Mouse (Mus musculus) adrenal gland, postnatal 4 days (tissue): ENCODE data around the gene Tnpo2. TPM values are rescaled to one million over a fixed set of nuclear protein-coding genes. Genes with fewer than 3 reads are reported as not detected.

Experiments used
- DNase-seq, 2 experiments: peaks; one replicate each; pipeline ENCODE4 v3.0.0; 2021 to 2022; ENCODE audit warnings: low spot score in 2 of 2, mixed read lengths in 2 of 2
- long read RNA-seq, 2 experiments: library from polyadenylated mRNA; stranded (forward); transcript quantifications; one replicate each; pipeline ENCODE4 v2.0.0; 2021
- total RNA-seq, 2 experiments: library from RNA; stranded (reverse); gene quantifications; 2 replicates each; pipeline ENCODE4 v1.2.3; 2021

The Tnpo2 gene
- 10 to 100 TPM; 70.8 to 86.8 TPM for total RNA-seq
- long read RNA-seq, experiment 1, partial matches to known transcripts, result 2 of 16 reads
- long read RNA-seq, experiment 1, other reads (novel, unspliced or antisense), result 14 of 16 reads
- long read RNA-seq, experiment 2, partial matches to known transcripts, result 13 of 53 reads
- long read RNA-seq, experiment 2, other reads (novel, unspliced or antisense), result 39 of 53 reads

DNA sequence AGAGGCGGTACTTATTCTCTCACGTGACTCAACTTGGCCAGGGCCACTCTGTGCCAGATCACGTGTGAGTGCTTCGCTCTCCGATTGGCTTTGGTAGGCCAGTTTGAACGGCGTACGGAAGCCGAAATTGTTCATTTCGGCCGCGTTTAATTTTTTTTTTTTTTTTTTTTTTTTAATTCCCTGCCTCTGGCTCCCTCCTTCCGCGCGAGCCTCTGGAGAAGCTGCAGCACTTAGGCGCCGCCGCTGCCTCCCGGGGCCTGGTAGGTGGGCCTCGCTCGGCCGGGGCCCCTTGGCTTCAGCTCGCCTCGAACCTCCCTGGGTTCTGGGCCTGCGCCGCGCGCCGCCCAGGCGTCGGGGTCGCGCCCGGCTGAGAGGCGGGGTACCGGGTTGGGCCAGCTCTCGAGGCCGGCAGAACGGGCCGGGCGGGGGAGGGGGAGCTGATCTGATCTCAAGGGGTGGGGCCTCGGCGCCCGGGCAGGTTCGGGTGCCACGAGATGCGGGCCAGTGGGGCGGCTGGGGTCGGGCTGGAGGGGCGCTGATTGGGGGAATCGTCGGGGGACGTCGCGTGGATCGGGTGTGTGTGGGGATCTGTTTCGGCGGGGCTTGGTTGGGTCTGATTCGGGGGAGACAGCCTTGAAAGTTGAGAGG lies at the start of gene Tnpo2:
Tnpo2 (plus strand) TSS at position 198 of the 648 bp plus-strand sequence.
- peak; percentile 84 to 86 for DNase-seq

DNA sequence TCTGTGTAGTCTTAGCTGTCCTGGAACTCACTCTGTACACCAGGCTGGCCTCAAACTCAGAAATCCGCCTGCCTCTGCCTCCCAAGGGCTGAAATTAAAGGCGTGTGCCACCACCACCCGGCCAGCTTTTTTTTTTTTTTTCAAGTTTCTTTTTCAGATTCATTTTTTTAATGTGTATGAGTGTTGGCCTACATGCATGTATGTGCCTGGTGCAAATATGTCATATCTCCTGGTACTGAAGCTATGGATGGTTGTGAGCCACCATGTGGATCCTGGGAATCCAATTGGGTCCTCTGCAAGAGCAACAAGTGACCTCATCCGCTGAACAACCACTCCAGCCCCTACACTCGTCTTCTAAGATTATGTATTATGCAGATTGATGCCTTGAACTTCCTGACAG lies 49.3 kb upstream of the Tnpo2 start:
- no peak for DNase-seq

DNA sequence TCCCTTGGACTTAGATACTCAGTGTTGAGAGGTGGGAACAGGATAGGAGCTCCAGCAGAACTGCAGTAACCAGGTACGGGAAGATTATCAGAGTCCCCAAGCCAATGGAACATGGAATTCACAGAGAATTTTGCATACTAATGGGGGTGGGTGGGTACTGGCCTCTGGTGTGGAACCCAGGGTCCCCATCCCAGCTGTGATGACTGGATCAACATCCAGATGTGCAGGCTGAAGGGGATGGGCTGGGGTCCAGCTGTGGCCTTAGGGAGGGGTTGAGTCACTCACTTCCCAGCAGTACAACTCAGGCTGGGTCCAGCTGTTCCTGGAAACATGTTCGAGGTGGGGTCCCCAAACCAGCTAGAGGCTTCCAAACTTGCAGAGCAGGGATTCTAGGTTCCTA lies 48.8 kb upstream of the Tnpo2 start:
- no peak for DNase-seq

- no peak for DNase-seq
Measured at GRCm38 (mm10) chr8:84989311-84989731, 47.4 kb upstream of the Tnpo2 start.

- DNase-seq, result peak; percentile 88 to 90
Measured at GRCm38 (mm10) chr8:84989810-84990209, 46.9 kb upstream of the Tnpo2 start.

DNA sequence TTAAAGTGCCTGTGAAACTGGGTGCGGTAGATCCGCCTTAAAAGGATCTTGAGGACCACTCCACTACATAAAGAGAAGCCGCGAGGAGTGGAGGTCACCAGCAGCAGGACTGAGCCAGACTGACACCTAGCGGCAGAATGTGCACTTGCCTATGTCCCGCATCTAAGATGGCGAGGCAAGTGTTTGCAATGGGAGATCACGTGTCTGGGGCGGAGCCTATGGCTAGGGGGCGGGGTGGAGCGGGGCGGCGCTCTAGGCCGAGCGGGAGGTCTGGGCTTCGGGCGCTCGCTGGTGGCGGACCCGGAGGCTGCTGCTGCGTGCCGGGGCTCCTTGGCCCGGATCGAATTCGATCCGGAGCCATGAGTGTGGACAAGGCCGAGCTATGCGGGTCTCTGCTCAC lies 46.4 kb upstream of the Tnpo2 start, which contains the start of gene Hook2:
Hook2 (plus strand) TSS at position 255 of the 400 bp plus-strand sequence.
- DNase-seq, result peak; percentile 80 to 92

- DNase-seq, result no peak
Measured at GRCm38 (mm10) chr8:84990836-84991235, 45.9 kb upstream of the Tnpo2 start.

DNA sequence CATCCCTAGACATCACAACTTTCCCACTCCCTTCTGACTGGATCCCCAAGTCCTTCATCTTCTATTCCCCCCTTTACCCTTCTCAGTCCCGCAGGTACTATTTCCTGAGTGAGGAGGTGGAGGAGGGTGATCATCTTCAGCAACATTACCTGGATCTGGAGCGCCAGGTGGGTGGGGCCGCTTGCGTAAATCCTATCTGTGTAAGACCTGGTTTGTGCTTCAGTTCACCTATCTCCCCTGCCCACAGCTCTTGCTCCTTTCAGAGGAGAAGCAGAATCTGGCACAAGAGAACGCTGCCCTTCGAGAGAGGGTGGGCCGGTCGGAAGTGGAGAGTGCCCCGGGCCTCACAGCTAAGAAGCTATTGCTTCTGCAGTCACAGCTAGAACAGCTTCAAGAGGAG lies 42.3 kb upstream of the Tnpo2 start:
- DNase-seq, result no peak

- DNase-seq, result no peak
Measured at GRCm38 (mm10) chr8:84995680-84996079, 41.0 kb upstream of the Tnpo2 start.

- DNase-seq, result no peak
Measured at GRCm38 (mm10) chr8:84996978-84997377, 39.7 kb upstream of the Tnpo2 start.

GRCm38 (mm10) chr8:84997649-84998295 lies 38.9 kb upstream of the Tnpo2 start:
- DNase-seq, result peak; percentile 71 to 76

GRCm38 (mm10) chr8:85007686-85008085 lies 29.0 kb upstream of the Tnpo2 start:
- DNase-seq, result no peak

DNA sequence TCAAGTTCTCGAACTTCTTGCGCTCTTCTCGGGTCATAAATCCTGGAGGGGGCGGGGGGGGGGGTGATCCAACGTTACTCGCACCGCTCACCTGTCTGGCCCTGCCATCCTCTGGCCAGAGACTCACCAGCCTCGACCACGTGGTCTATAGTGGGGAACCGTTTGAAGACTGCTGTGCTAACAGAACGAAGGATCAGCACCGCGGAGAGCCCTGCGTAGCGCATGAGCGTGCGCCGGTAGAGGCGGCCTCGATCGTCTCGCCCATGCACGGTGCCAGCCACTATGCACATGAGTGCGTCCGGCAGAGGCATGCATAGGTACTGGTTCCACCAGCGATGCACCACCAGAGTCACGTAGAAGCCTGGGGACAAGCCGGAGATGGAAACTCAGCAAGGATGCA lies 25.5 kb upstream of the Tnpo2 start:
- no peak for DNase-seq

GRCm38 (mm10) chr8:85013230-85013840 lies 23.4 kb upstream of the Tnpo2 start:
- peak in 1 of 2 experiments; percentile 56 for DNase-seq

DNA sequence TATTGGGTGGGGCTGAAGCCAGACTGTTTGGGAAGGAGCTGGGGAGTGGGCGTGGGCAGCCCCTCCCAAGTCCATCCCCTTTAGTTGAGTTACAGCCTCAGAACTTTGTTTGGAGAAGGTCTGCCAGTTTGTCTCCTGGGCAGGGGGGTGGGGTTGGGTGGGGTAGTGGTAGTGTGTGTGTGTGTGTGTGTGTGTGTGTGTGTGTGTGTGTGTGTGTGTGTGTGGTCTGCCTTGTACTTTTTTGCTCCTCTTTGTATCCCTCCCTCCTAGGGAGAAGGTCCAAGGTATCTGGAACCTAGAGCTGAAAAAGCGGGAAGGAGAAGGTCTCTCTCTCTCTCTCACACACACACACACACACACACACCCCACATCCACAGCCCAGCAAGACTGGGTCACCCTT lies 22.3 kb upstream of the Tnpo2 start, which contains the start of gene Best2:
Best2 (minus strand) TSS at position 101 of the 400 bp plus-strand sequence.
- no peak for DNase-seq

- DNase-seq, result no peak
Measured at GRCm38 (mm10) chr8:85016724-85017123, 20.0 kb upstream of the Tnpo2 start.

GRCm38 (mm10) chr8:85017209-85017608 lies 19.5 kb upstream of the Tnpo2 start:
- DNase-seq, result no peak

GRCm38 (mm10) chr8:85021514-85022055 lies 15.1 kb upstream of the Tnpo2 start:
- DNase-seq, result no peak

DNA sequence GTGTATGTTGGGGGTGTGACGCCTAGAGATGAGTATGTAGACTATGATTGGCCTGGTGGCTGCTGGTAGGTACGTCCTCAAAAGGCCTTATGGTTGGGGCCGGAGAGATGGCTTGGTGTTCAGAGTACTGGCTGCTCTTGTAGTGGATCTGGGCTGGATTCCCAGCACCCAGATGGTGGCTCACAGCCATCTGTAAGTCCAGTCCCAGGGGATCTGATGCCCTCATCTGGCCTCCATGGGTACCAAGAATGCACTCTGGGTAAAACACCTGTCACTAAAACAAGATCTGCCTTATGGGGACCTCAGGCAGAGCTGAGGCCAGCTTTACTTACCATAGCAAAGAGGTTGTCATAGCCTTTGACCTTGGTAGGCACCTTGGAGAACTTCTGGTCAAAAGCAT lies 12.9 kb upstream of the Tnpo2 start:
- no peak for DNase-seq

DNA sequence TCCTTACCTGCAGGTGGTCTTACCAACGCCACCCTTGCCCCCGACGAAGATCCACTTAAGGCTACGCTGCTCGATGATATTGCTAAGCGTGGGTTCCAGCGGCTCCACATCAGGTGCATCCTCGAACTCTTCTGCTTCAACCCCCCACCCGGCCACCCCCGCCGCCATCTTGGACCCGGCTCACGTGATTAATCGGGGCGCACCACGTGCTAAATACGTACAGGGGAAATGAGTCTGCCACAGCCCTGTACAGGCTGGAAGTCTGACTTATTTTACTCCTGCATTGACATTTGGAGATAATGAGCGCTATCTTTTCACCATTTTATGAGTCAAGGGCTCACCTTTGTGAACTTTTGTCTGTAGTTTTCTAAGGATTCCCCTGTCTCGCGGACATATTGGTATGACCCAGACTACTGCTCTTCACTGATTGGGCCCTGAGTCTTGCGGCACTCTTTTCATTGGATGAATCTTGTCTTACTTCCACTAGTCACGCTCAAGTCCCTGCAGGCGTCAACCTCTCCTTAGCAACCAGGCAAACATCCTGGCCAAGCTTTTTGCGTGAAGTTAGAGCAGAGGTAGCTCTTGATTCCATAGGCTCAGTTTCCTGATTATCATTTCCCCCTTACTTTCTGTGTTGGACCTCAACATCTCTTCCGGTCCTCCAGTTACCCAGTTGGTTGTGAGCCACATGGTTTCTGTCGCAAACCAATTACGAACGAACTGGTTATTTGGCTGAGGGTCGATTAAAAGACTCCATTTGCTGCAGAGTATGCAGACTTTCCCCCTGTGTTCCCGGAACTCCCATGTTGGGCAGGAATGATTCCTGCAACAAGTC lies 11.4 kb upstream of the Tnpo2 start, which contains the start of gene Asna1:
Asna1 (minus strand) TSS at position 184 of the 835 bp plus-strand sequence.
- peak; percentile 37 to 65 for DNase-seq
